Mouse (Mus musculus) neural tube, embryonic 10.5 days (tissue): ENCODE results near the gene Cyb5r4.
"Not testable (repeated sequence)": the region's sequence is repeated elsewhere in the genome, so short reads cannot be mapped to it uniquely, and the experiment has no call there.

Source experiments
- DNase-seq: peaks from one replicate; pipeline ENCODE4 v3.0.0-alpha.2; 2017; ENCODE audit warnings: low spot score; ENCODE audit errors: extremely low spot score

Gene Cyb5r4

DNA sequence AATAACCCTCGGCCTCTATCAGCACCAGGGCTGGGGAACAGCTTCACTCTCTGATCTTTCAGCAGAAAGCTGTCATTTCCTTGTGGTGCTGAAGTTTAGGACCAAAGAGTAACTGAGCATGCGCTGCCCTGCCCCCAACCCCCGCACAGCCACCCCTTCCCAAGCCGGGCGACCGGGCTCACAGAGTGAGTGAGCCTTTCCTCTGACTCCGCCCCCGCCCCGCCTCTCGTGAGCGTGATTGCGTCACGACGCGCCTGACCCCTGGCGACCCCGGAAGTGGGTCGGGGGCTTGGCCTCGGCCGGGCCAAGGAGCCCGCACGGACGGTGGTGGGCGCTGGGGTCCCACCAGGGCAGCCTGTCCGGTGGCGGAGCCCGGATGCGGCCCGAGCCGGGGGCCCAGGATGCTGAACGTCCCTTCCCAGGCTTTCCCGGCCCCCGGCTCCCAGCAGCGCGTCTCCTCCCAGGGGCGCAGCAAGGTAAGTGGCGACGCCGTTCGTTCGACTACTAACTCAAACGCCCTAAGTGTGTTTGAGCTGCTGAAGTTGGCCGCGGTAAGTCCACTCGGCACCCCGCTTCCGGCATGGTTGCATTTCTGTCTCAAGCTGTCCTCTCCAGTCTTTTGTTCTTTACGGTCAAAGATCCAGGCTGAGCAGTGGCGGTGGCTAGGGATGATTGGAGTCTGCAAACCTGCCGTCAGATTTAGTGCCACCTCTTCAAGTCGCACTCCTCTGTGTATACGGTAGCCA, at the start of gene Cyb5r4:
Cyb5r4 (plus strand) TSS at position 237 of the 746 bp plus-strand sequence.
- peak; percentile 99 for DNase-seq

GRCm38 (mm10) chr9:86972471-86972870, 49.3 kb upstream of the Cyb5r4 start:
- DNase-seq = not testable (repeated sequence)

- DNase-seq = no peak
Observed at GRCm38 (mm10) chr9:86973562-86973961, 48.3 kb upstream of the Cyb5r4 start.

GRCm38 (mm10) chr9:86976896-86977295, 44.9 kb upstream of the Cyb5r4 start:
- DNase-seq = no peak

GRCm38 (mm10) chr9:86978257-86978907, 43.4 kb upstream of the Cyb5r4 start:
- DNase-seq = no peak

DNA sequence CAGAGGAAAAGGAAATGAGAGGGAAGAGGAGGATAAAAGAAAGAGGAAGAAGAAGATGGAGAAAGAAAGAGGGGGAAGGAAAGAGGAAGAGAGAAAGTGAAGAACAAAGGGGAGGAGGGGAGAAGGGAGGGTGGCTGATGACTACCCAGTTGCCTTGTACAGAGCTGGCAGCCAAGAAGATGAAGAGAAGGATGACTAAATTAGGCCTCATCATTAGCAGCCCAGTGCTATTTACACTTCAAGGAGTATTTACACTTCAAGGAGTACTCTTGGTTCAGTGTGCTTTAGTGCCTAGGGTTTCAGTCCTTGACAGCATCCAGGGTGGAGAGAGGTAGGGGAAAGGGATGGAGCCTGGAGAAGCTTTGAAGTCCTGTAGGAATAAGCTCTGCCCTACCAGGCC, 41.8 kb upstream of the Cyb5r4 start:
- DNase-seq = no peak

DNA sequence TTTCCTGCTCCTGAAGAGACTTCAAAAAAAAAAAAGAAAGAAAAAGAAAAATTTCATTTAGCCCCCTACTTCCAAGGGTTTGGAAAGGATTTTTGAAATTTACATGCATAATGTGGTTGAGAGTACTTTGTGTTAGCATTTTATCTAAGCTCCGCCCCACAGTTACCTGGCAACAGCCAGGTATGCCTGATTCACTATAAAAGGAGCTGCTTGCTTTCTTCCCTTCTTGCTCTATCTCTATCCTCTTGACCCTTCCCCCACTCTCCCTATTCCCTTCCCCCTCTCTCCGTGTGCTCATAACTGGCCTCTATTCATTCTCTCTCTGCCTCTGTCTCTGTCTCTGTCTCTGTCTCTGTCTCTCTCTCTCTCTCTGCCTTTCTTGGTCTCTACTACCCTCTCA, 40.9 kb upstream of the Cyb5r4 start:
- DNase-seq = no peak

DNA sequence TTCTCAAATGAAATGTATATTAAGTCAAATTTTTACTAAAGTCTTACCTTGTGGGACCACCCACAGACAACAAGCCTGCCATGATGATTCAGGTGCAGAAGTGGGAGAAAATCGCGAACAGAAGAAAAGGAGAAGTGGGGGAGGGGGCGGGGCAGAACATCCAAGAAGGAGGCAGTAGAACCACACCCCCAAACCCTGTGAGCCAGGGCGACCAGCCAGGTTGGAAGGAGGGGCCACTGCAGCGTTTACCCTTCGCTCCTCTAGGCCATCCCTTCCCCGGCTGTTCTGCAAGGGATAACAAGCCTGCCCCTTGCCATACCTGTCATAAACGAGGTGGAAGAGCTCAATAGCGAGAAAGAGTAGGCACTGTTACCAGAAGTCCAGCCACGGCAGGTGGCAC, 40.3 kb upstream of the Cyb5r4 start:
- DNase-seq = no peak

- DNase-seq = no peak
Observed at GRCm38 (mm10) chr9:86984583-86984982, 37.2 kb upstream of the Cyb5r4 start.

DNA sequence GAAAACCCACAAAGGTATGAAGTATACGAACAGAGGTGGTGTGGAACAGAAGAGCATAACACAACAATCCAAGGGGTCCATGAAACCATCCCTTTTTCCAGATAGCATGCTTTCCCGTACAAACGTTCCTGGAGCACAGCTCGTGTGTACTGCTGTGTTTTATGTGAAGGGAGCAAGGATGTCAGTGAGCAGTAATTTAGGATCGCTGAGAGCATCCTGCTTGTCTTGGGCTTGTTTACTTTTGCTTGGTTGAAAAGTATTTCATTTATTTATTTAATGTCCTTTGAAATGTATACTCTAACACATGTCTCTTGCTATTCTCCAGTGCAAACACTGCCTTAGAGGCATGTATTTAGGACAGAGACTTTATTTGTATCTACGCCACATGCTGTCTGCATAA, 36.7 kb upstream of the Cyb5r4 start:
- DNase-seq = no peak

DNA sequence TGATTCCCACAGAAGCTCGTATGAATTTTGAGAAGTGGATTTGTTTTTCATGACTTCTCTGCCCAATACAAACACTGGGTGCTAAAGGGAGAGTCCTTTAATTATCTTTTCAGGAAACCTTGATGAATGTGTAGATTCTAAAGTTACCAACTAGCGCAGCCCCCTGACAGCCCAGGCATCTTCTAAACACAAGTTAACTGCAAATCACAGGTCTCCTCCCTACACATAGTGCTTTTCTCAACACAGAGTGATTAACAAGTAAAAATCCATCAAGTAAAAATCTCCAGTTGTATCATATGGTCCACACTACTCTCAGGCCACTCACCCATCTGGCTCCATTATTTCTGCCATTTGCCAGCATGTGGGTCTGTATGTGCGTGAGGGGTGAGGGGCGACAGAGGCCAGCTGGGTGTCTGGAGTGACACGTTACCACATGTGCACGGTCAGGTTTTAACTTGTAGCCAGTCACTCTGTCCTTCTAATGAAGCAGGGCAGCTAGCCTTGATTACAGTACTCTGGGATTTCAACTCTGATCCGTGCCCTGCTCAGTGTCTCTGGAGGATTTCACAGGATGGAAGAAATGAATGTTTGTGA, 35.0 kb upstream of the Cyb5r4 start:
- peak; percentile 28 for DNase-seq

DNA sequence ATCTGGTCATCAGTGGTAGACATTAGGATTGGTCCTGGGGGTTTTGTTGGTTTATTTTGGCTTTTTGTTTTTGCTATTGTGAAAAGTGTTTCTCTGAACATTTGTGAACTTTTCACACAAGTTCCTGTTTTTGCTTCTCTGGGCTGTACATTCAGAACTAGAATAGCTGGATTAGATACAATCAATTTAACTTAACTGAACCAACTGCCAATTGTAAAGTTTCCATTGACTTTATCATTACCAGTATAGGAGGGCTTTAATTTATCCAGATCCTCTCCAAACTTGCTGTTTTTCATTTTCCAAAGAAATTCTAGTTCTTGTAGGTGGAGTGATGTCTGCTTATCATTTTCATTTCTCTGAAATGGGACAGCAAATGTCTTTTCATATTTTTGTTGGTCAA, 32.0 kb upstream of the Cyb5r4 start:
- DNase-seq = no peak

DNA sequence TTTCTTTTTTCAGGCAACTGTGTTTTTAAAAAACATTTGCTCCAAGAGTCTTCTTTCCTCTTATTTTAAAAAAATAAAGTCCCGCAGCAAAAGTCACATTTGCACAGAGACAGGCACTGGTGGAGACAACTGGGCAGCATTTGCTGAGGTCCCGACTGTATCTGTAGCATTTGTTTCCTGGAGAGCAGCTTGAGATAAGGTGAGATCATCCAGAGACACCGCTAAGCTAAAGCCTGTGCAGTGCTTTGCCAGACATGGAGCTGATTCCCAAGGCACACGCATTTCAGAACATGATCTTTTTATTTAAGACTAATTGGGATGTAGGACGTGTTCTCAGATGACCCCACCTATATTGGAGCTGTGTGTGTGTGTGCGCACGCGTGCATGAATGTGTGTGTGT, 30.1 kb upstream of the Cyb5r4 start:
- no peak for DNase-seq

GRCm38 (mm10) chr9:86997046-86997691, 24.6 kb upstream of the Cyb5r4 start:
- DNase-seq = no peak

DNA sequence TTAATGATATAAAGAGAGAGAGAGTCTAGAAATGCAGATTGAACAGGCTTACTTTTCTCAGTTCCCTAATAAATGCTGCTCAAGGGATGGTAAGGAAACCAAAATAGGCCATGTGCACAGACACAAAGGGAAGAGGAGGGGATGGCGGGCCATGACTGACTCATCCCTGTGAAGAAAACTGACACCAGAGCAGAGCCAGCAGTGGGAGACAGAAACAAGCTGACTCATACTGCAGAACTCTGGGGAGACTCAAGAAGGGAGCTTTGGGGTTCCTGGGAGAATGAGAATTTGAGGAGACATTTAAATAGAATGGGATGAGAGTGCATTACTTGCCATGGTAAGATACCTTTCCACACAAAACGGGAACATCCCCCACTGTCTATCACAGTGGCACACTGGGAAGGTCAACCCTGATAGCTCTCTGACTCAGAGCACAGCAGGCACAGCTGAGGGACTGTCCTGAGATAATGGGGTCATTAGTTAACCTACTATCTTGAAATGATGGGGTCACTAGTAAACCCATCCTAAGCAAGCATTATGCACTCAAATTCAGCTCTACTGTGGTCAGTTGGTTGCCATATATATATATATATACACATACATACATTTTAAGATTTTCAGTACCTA, 21.7 kb upstream of the Cyb5r4 start:
- DNase-seq = no peak

DNA sequence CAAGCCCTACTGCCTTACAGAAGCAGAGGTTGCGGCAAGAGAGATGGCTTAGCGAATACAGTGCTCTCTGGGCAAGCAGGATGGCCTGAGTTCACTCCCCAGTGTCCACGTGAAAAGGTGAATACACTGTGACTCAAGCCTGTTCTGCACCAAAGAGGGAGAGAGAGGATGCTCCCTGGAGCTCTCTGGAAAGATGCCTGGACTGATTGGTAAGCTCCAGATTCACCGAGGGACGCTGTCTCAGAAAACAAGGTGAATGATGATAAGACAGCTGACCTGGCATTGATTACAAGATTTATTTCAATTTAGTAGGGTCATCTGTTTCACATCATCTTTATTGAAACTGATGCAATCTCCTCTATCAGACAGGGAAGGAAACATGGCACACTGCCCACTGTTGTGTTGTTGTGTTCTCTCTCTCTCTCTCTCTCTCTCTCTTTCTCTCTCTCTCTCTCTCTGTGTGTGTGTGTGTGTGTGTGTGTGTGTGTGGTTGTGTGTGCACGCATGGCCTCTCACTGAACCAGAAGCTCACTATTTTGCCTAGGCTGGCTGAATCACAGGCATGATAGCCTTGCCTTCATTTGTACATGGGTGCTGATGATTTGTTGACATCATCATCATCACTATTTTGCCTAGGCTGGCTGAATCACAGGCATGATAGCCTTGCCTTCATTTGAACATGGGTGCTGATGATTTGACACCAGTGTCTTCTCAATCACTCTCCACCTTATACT, 16.9 kb upstream of the Cyb5r4 start:
- DNase-seq = no peak

DNA sequence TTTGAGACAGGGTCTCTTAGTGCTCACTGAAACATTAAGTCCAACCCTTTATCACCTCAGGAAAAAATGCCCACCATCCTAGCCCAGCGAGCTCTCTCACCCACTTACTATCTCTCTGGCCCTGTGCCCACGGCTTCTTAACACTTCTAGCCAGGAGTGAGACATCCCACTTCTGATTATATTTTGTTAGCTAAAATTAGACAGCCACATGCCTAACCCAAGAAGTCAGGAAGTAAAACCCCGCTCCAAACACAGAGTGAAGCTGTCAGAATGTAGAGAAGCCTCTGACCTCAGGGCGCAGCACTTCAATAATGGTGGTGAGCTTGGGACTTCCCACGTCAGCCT, 16.4 kb upstream of the Cyb5r4 start:
- no peak for DNase-seq

DNA sequence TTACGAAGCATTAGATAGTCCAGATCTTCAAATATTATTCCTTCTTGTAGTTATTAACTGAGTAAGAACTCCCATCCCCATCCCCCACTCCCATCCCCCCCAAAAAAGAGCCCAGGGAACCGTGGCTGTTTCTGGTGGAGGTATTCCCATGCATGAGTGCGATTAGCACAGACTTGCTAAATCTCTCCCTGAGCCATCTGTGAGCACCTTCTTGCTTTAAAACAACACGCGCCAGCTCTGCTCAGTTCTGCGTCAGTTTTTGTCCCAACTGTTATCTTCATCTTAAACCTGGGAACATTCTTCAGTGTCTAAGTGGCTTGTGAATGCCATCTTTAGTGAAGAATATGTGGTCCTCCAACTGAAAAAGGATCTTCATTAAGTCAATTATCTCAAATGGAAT, 13.3 kb upstream of the Cyb5r4 start:
- DNase-seq = no peak

- DNase-seq = no peak
Observed at GRCm38 (mm10) chr9:87008919-87009318, 12.9 kb upstream of the Cyb5r4 start.

DNA sequence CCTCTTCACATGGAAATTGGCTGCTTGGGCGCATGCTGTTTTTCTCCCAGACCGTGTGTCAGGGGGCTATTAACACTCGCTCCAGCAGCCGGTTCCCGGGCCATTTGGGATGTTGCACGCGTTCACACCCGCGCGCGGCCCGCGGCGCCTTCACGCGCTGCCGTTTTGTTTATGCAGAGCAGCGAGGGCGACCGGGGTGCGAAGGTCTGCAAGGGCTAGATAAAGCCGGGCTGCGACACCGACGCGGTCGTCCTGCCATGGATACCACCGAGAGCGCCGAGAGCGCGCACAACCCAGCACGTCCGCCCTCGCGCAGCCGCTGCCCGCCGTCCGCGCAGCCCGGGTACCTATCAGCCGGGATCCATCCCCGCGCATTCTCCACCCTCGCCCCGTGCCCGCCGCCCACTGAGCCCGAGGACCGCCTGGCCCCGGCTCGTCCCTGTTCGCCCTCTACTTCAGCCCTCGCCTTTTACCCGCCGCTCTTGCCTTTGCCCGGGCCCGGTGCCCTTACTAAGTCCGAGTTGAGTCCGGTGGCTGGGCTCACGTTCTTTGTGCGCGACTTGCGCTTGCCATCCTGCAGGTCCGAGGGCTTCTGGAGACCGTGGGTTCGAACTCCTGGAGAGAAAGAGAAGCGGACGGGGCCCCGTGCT, 6.4 kb upstream of the Cyb5r4 start, which contains the start of gene Ripply2:
Ripply2 (plus strand) TSS at position 250 of the 650 bp plus-strand sequence.
- DNase-seq = peak; percentile 59

DNA sequence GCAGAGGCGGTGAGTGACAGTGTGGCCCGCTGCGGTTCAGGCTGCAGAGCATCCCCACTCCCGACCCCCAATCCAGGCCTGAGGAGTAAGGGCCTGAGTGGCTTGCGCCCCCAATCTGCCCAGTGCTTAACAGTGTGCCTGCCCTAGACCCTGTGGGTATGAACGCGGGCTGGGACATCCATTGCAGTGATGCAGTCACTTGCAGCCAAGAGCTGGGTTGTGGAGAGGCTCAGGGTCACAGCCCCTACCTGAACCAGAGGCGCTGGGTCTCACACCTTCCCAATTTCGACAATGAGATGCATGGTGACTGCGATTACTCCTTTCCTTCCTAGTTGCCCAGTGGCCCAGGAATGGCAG, 5.9 kb upstream of the Cyb5r4 start:
- no peak for DNase-seq
